Mouse (Mus musculus): ENCODE measurements around the gene Prkca.

The Prkca gene

GRCm38 (mm10) chr11:108210749-108211148 lies 133.0 kb downstream of the Prkca start:
- no peak for DNase-seq (ENCODE audit: low read depth, low spot score)

GRCm38 (mm10) chr11:108206602-108207001 lies 137.1 kb downstream of the Prkca start:
- no peak for DNase-seq (ENCODE audit: low read depth, low spot score)

- DNase-seq (ENCODE audit: low read depth, low spot score) = no peak
Measured at GRCm38 (mm10) chr11:108204895-108205248, 138.9 kb downstream of the Prkca start.

GRCm38 (mm10) chr11:108204202-108204894 lies 139.4 kb downstream of the Prkca start:
- DNase-seq (ENCODE audit: low read depth, low spot score) = no peak

- no peak for DNase-seq (ENCODE audit: low read depth, low spot score)
Measured at GRCm38 (mm10) chr11:108202835-108203234, 140.9 kb downstream of the Prkca start.

GRCm38 (mm10) chr11:108200679-108201586 lies 142.8 kb downstream of the Prkca start:
- no peak for DNase-seq (ENCODE audit: low read depth, low spot score)

GRCm38 (mm10) chr11:108199429-108199985 lies 144.2 kb downstream of the Prkca start:
- no peak for DNase-seq (ENCODE audit: low read depth, low spot score)

GRCm38 (mm10) chr11:108198592-108198991 lies 145.1 kb downstream of the Prkca start:
- no peak for DNase-seq (ENCODE audit: low read depth, low spot score)

GRCm38 (mm10) chr11:108197427-108198218 lies 146.1 kb downstream of the Prkca start:
- no peak for DNase-seq (ENCODE audit: low read depth, low spot score)

GRCm38 (mm10) chr11:108196796-108197195 lies 146.9 kb downstream of the Prkca start:
- no peak for DNase-seq (ENCODE audit: low read depth, low spot score)

GRCm38 (mm10) chr11:108190298-108190697 lies 153.4 kb downstream of the Prkca start:
- no peak for DNase-seq (ENCODE audit: low read depth, low spot score)

- DNase-seq (ENCODE audit: low read depth, low spot score) = no peak
Measured at GRCm38 (mm10) chr11:108189362-108189761, 154.4 kb downstream of the Prkca start.

- DNase-seq (ENCODE audit: low read depth, low spot score) = no peak
Measured at GRCm38 (mm10) chr11:108182421-108182820, 161.3 kb downstream of the Prkca start.

- no peak for DNase-seq (ENCODE audit: low read depth, low spot score)
Measured at GRCm38 (mm10) chr11:108181012-108181713, 162.6 kb downstream of the Prkca start.

- no peak for DNase-seq (ENCODE audit: low read depth, low spot score)
Measured at GRCm38 (mm10) chr11:108178802-108179201, 164.9 kb downstream of the Prkca start.

GRCm38 (mm10) chr11:108178258-108178657 lies 165.5 kb downstream of the Prkca start:
- DNase-seq (ENCODE audit: low read depth, low spot score) = no peak

- DNase-seq (ENCODE audit: low read depth, low spot score) = no peak
Measured at GRCm38 (mm10) chr11:108176715-108177114, 167.0 kb downstream of the Prkca start.

GRCm38 (mm10) chr11:108171917-108172316 lies 171.8 kb downstream of the Prkca start:
- no peak for DNase-seq (ENCODE audit: low read depth, low spot score)

GRCm38 (mm10) chr11:108171260-108171659 lies 172.5 kb downstream of the Prkca start:
- no peak for DNase-seq (ENCODE audit: low read depth, low spot score)

GRCm38 (mm10) chr11:108170107-108170506 lies 173.6 kb downstream of the Prkca start:
- no peak for DNase-seq (ENCODE audit: low read depth, low spot score)

- no peak for DNase-seq (ENCODE audit: low read depth, low spot score)
Measured at GRCm38 (mm10) chr11:108165725-108166124, 178.0 kb downstream of the Prkca start.

Measured in WW6 (cell line).